Mouse (Mus musculus) telencephalon, adult 2 months (tissue): ENCODE data around the gene 1810024B03Rik.

Source experiments
- DNase-seq: peaks from one replicate; pipeline ENCODE4 v3.0.0-alpha.2; 2011; ENCODE audit warnings: low read depth, low spot score

1810024B03Rik gene

DNA sequence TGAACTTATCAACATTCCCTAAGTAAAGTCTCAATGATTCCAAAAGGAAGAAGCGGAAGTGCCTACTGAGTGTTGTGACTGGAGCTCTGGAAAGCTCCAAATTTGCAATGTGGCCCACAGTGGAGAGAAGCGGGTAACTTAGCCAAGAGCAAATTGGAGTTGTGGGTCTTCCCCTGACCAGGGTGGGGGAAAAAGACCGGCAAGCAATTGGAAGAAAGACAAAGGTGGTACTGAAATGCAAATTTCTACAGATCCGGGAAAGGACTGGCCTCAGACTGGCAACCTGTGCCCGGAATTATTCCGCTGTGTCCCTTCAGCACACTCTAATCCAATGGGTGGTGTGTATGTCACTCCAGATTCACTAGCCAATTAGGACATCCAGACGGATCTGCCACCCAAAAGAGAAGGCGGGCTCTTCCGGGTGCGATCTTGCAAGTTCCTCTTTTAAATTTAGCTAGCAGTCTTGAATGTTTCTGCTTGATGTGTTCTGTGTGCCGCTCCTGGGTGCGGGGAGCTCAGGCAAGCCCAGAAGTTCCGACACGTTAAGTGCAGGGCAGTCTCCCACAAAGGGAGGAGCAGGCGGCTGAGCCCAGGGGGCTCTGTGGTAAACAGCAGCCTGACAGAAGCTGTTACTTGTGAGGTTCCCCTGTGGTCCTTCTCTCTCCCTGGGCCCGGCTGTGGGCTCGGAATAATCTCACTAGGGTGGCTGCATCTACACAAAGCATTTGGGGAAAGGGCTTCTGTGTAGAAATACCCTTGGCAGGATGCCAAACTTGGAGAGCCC lies 25.3 kb downstream of the 1810024B03Rik start:
- DNase-seq = peak; percentile 95

DNA sequence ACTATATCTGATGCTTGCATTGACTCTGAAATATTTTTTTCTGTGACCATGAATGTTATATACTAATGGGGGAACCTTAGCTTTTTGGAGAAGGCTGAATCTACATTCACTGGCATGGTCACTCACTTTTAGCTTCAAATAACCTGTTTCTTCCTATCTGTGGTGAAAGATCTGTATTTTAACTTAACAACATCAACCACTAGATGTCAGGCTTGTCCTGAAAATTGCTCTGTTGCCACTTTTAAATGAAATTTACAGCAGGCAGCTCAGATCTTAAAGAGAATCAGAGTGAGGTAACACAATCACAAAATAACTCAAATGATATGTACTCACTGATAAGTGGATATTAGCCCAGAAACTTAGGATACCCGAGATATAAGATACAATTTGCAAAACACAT lies 41.8 kb downstream of the 1810024B03Rik start:
- DNase-seq = peak; percentile 24

DNA sequence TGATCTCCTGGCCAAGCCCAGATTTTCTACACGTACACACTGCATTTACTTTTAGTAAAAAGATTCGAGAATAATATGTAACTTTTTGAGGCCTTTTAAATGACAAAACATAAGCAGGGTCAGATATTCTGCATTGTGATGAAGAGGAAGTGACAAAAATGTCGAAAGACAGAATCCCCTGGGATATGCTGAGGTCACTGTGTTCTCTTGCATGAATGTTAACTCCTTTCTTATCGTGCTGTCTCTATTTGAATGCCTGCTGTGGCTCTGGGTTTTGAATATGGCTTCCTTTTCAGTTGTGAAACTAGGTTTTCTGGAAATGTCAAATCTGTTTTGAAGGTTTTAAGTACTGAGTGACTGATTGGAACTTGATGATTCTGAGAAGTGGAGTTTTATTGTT lies 42.4 kb downstream of the 1810024B03Rik start:
- no peak for DNase-seq

DNA sequence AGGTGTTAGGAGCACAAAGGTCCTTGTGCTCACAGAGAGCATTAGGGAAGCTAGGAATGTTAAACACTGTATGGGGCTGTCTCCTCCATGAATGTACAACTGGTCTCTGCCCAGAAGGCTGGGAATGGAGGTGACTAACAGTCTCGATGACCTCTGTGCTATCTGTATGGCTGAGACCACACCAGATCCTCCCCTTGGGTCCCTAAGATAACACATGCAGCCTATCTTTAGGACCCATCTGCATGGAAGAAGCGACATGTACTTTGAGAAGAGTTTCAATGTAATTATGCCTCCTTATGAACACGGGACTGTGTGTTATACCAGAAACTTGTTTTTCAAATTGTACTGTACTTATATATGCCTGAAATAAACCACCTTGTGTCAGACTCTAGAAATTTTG lies 62.4 kb downstream of the 1810024B03Rik start:
- no peak for DNase-seq

DNA sequence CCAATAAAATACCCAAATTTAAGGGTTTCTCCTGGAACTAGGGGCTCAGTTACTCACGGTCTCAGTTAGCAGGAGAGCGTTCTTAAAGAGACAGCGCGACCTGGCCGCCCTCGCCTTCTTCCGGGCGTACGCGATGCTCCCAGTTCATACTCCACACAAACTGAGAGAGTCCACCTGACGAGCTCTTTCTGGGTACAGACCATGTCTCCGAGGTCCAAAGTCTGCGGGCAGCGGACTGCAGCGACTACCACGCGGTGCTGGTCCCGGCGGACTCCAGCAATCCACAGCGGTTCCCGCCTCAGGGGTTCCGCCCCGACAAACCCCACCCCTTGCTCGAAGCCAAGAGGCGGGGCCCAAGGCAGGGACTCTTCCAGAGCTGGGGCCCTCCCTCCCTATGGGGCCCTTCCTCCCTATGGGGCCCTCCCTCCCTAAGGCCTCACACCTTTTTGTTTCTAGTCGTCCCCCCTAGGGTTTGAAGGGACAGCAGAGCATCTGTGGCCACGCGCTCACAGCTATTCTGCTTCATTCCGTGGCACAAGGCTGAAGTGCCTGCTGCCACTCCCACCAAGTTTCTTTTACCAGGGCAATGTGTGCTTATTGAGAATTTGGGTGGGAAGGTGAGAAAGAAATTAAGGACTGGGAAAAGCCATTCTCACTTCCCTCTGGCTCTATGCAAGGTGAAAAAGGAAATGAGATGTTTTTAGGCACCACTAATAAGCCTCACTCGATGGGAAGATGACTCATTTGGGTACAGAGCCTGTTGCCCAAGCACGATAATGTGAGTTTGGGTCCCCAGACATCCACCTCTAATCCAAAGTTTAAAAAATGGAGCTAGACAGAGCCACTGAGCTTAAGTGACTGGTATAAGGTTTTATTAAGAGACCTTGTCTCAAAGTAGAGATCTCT lies 64.7 kb downstream of the 1810024B03Rik start, which contains the start of gene Itpripl1:
Itpripl1 (minus strand) TSS at position 285 of the 906 bp plus-strand sequence.
- no peak for DNase-seq

DNA sequence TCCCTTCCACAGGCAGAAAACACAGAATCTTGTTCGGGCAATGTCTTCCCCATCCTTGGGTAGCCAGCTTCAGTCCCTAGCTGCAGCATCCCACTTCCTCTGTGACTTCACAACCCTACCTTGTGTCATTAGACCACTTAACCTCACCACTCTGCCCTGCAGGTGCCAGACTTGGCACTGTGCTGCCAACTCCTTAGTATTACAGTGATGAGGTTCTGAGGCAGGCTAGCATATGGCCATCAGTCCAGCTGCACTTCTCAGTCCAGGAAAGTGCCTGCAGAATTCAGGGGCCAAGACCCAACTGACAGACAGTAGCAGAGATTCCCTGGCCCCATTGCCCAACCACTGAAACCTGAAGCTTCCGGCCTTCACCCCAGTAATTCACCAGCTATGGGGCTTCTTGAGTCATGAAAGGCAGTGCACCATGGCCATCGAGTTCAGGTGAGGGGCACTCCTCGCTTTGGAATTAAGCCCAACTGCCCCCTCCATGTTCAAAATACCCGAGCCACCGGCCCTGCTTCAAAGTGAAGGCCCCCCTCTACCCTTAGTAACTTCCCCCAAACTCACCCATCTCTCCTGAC lies 65.4 kb downstream of the 1810024B03Rik start:
- DNase-seq = no peak

DNA sequence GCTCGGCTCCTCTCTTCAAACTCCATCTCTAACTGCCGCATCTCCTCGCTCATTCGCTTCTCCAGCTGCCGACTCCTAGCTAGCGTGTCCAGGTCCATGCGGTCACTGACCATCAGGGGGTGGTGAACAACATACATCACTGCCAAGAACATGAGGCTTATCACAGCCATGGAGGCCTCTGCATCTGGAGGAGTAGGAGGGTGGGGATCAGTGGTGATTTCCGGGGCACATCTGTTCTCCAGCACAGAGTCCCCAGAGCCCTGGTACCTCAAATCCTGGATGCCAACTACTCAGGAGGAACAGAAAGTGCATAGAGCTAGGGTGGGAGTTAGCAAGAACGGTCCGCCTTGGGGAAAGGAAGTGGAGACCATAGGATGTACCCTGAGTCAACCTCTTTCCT lies 66.0 kb downstream of the 1810024B03Rik start:
- DNase-seq = no peak

DNA sequence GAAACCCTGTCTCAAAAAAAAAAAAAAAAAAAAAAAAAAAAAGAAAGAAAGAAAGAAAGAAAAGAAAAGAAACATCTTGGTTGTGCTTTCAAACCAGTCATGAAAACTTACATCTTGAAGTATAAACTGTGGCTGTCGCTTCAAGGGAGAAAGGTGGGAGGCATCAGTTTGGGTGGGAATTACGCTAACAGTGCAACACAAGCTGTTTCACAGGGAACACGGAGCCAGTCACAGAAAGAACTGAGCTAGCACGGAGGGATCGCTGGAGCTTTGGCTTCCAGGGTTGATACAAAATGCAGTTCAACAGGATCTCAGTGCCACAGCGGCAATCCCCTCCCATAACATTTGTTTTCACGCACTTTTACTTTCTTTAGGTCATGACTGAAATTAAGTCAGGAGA lies 68.1 kb downstream of the 1810024B03Rik start:
- DNase-seq = no peak

DNA sequence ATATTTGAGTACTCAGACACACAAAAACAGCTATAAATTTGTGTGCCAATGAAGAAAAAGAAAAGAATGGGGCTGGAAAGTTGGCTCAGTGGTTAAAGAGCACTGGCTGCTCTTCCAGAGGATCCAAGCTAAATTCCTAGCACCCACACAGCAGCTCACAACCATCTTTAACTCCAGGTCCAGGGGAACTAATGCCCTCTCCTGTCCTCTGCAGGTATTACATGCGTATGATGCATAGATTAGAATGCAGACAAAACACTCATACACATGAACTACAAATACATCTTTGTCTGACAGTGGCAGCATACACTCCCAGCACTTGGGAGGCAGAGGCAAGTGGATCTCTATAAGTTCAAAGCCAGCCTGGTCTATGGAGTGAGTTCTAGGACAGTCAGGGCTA lies 68.5 kb downstream of the 1810024B03Rik start:
- no peak for DNase-seq

DNA sequence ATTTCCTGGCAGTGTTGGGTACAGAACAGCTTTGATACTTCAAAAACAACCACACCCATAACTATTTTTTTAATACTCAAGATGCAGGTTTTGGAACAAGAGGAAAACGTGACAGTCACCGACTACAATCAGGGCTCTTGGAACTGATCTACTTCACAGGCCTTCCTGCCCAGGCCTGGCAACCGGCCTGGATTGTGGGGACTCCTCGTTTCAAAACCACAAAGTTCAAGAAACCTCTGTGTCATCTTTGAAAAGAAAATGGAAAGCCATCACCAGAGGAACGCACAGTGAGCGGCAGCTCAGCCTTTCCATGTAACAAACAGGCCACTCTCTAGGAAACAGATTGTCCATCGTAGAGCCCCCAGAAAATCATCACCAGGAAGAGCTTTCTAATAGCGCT lies 69.0 kb downstream of the 1810024B03Rik start:
- no peak for DNase-seq

DNA sequence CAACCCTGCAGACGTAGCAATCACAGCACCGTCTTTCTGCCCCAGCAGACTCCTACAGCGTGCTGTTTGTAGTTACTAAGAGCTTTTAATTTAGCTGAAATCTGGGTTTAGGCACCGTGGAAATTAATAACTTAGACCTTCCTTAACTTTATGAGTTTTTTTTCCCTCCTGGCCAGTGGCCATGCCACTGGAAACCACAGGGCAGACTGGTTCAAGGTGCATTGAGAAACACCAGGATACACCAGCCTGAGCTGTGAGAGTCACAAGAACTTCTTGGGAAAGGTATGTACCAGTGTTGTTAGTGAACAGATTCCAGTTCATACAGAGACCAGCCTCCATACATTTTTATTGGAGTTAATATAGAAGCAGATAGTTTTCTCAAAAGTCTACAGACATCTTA lies 69.6 kb downstream of the 1810024B03Rik start:
- no peak for DNase-seq

DNA sequence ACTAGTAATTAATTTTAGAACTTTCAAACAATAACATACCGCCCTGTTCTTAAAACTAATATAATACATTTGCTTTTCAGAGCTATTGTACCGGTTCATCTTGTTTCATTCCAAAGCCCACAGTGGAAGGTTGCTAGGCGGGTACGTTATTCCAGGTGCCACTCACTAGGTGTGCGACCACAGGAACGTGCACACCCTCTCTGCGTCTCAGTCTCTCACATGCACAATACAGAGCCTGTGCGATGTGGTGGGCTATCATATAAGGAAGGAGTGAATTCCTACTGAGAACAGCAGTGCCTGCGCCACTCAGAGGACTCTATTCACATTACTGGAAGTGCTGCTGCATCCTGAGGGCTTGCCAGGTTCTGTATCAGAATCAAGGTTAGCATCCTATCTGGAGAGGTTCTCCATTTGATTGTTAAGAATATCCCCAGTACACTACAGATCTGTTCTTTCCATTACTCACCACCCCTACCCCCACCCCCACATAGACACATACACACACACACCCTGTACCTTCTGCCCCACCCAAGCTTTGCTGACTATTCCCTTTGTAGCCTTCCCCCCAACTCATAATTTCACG lies 70.2 kb downstream of the 1810024B03Rik start:
- no peak for DNase-seq

DNA sequence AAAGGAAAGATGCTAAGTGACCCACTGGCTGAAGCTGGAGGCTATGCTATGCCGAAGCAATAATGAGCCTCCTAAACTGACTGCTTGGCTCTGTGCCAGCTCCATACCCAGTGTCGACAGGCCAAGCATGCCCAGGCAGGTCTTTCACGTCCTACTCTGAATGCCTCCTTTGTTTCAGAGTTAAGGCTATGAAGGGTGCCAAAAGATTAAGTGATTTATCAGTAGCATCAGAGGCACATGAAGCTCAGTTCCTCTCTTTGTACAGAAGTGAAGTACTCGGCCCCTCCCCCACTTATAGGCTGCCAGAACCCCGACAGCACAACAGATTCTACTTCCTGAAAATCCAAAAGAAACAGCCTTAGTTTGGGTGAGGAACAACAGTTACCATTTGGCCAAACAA lies 71.1 kb downstream of the 1810024B03Rik start:
- peak; percentile 28 for DNase-seq
